Mouse (Mus musculus) erythroblast, embryonic 14.5 days (primary cell): ENCODE data around the gene Gm17304.

Source experiments
- GATA1 ChIP-seq: IDR thresholded peaks from 2 replicates; pipeline ENCODE4 v1.6.1; 2012; ENCODE audit warnings: low read length, inconsistent platforms, mixed read lengths
- TAL1 ChIP-seq: IDR thresholded peaks from 3 replicates; pipeline ENCODE4 v1.6.1; 2012; ENCODE audit warnings: low read length, inconsistent platforms, mixed read lengths

DNA sequence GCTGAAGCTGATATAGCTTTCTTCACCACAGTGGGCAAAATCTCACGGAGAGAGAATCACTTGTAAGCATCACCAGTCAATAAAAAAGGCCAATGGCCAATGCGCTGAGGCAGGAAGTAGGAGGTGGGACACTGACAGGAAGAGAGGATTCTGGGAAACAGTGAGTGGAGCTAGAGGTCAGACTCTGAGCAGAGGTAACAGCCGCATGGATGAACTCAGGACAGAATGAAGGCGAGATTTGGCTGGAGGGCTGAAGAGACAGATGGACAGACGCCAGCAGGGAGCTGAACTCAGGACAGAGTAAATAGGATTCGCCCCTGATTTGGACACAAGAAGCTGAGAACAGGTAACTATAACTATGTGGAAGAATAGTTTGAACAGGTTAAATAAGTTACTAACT lies 3.8 kb upstream of the Gm17304 start:
- TF ChIP-seq TAL1 (no peak), GATA1 (no peak)
